Mouse (Mus musculus): Measurements from ENCODE around the gene Pdx1. TPM values are rescaled to one million over a fixed set of nuclear protein-coding genes. Genes with fewer than 3 reads are reported as not detected.

Gene Pdx1
- polyA plus RNA-seq, 1 experiment from 2014 or later: not detected

GRCm38 (mm10) chr5:147292506-147293120, 22.9 kb downstream of the Pdx1 start:
- Histone ChIP-seq H3K9me3 (replicated peaks) (no peaks in the 10 kb centered on the region), H3K4me1 (no peaks in the 10 kb centered on the region), H3K27ac (replicated peaks) (no peak overlapping the region), H3K4me2 (no peak overlapping the region), H3K4me3 (replicated peaks) (no peak overlapping the region), H3K9ac (replicated peaks) (no peak overlapping the region), H3K27me3 (replicated peaks) (peaks cover 46% of the 10 kb centered on the region), H3K36me3 (no peaks in the 10 kb centered on the region)
- no peak for ATAC-seq (ENCODE audit: low FRiP score)
- whole genome bisulfite sequencing: 56% methylated on average over 13 of the region's 13 CpGs

- H3K4me3 ChIP-seq (replicated peaks): no peak overlapping the region
- no peak overlapping the region for H3K4me2 ChIP-seq
- H3K4me1 ChIP-seq: no peaks in the 10 kb centered on the region
- 21% methylated on average over 18 of the region's 18 CpGs for WGBS
- H3K27me3 ChIP-seq (replicated peaks): peaks cover 53% of the 10 kb centered on the region
- peak; percentile 61 for ATAC-seq (ENCODE audit: low FRiP score)
- H3K27ac ChIP-seq (replicated peaks): no peak overlapping the region
- H3K9ac ChIP-seq (replicated peaks): no peak overlapping the region
- no peaks in the 10 kb centered on the region for H3K9me3 ChIP-seq (replicated peaks)
- H3K36me3 ChIP-seq: no peaks in the 10 kb centered on the region
These were observed 23.6 kb downstream of the Pdx1 start for GRCm38 (mm10) chr5:147293127-147293910.

- Histone ChIP-seq H3K4me2 (no peak overlapping the region), H3K27me3 (replicated peaks) (peaks cover 61% of the 10 kb centered on the region), H3K9me3 (replicated peaks) (no peaks in the 10 kb centered on the region), H3K27ac (replicated peaks) (no peak overlapping the region), H3K4me3 (replicated peaks) (no peak overlapping the region), H3K4me1 (no peaks in the 10 kb centered on the region), H3K36me3 (no peaks in the 10 kb centered on the region), H3K9ac (replicated peaks) (no peak overlapping the region)
- ATAC-seq (ENCODE audit: low FRiP score): no peak
- WGBS: 28% methylated on average over 20 of the region's 20 CpGs
These were observed 24.4 kb downstream of the Pdx1 start for GRCm38 (mm10) chr5:147294121-147294520.

- Histone ChIP-seq H3K9me3 (replicated peaks) (no peaks in the 10 kb centered on the region), H3K27ac (replicated peaks) (no peak overlapping the region), H3K4me2 (no peak overlapping the region), H3K27me3 (replicated peaks) (peaks cover 86% of the 10 kb centered on the region), H3K36me3 (no peaks in the 10 kb centered on the region), H3K4me3 (replicated peaks) (no peak overlapping the region), H3K4me1 (peaks cover 7% of the 10 kb centered on the region), H3K9ac (replicated peaks) (no peak overlapping the region)
- no peak for ATAC-seq (ENCODE audit: low FRiP score)
- WGBS: 74% methylated on average over 5 of the region's 5 CpGs
These were observed 27.5 kb downstream of the Pdx1 start for GRCm38 (mm10) chr5:147297249-147297648.

GRCm38 (mm10) chr5:147299255-147300000, 29.7 kb downstream of the Pdx1 start:
- no peak overlapping the region for H3K9ac ChIP-seq (replicated peaks)
- 1% methylated on average over 41 of the region's 41 CpGs for WGBS

GRCm38 (mm10) chr5:147300001-147300363, 30.2 kb downstream of the Pdx1 start:
- H3K4me2 ChIP-seq: peak overlapping the region; percentile 44
- peaks cover 89% of the 10 kb centered on the region for H3K27me3 ChIP-seq (replicated peaks)
- H3K36me3 ChIP-seq: no peaks in the 10 kb centered on the region
- no peak overlapping the region for H3K4me3 ChIP-seq (replicated peaks)
- H3K9me3 ChIP-seq (replicated peaks): no peaks in the 10 kb centered on the region
- 4% methylated on average over 4 of the region's 4 CpGs for WGBS
- no peak overlapping the region for H3K9ac ChIP-seq (replicated peaks)
- no peak overlapping the region for H3K27ac ChIP-seq (replicated peaks)
- H3K4me1 ChIP-seq: peaks cover 15% of the 10 kb centered on the region
- no peak for ATAC-seq (ENCODE audit: low FRiP score)

More at GRCm38 (mm10) chr5:147299255-147300000, 29.7 kb downstream of the Pdx1 start:
- no peaks in the 10 kb centered on the region for H3K9me3 ChIP-seq (replicated peaks)
- peaks cover 9% of the 10 kb centered on the region for H3K4me1 ChIP-seq
- peak overlapping the region; percentile 44 for H3K4me2 ChIP-seq
- H3K36me3 ChIP-seq: no peaks in the 10 kb centered on the region
- no peak overlapping the region for H3K4me3 ChIP-seq (replicated peaks)
- H3K27me3 ChIP-seq (replicated peaks): peaks cover 89% of the 10 kb centered on the region
- no peak overlapping the region for H3K27ac ChIP-seq (replicated peaks)
- no peak for ATAC-seq (ENCODE audit: low FRiP score)

GRCm38 (mm10) chr5:147300917-147301780, 31.4 kb downstream of the Pdx1 start:
- no peak for ATAC-seq (ENCODE audit: low FRiP score)
- H3K27me3 ChIP-seq (replicated peaks): peaks cover 91% of the 10 kb centered on the region
- no peak overlapping the region for H3K9ac ChIP-seq (replicated peaks)
- H3K4me3 ChIP-seq (replicated peaks): no peak overlapping the region
- no peaks in the 10 kb centered on the region for H3K9me3 ChIP-seq (replicated peaks)
- no peak overlapping the region for H3K27ac ChIP-seq (replicated peaks)
- H3K4me2 ChIP-seq: no peak overlapping the region
- peaks cover 19% of the 10 kb centered on the region for H3K4me1 ChIP-seq
- WGBS: 4% methylated on average over 21 of the region's 21 CpGs
- no peaks in the 10 kb centered on the region for H3K36me3 ChIP-seq

GRCm38 (mm10) chr5:147301781-147302070, 32.0 kb downstream of the Pdx1 start:
- no peak overlapping the region for H3K9ac ChIP-seq (replicated peaks)
- 4% methylated on average over 10 of the region's 10 CpGs for WGBS
- no peak for ATAC-seq (ENCODE audit: low FRiP score)

GRCm38 (mm10) chr5:147302141-147302540, 32.4 kb downstream of the Pdx1 start:
- ATAC-seq (ENCODE audit: low FRiP score): no peak
- no peak overlapping the region for H3K4me2 ChIP-seq
- WGBS: 11% methylated on average over 8 of the region's 8 CpGs

More at GRCm38 (mm10) chr5:147301781-147302070, 32.0 kb downstream of the Pdx1 start:
- peaks cover 95% of the 10 kb centered on the region for H3K27me3 ChIP-seq (replicated peaks)
- no peaks in the 10 kb centered on the region for H3K36me3 ChIP-seq
- H3K4me3 ChIP-seq (replicated peaks): no peak overlapping the region
- H3K9me3 ChIP-seq (replicated peaks): no peaks in the 10 kb centered on the region
- H3K27ac ChIP-seq (replicated peaks): no peak overlapping the region
- H3K4me1 ChIP-seq: peaks cover 25% of the 10 kb centered on the region
- no peak overlapping the region for H3K4me2 ChIP-seq

GRCm38 (mm10) chr5:147302746-147303400, 33.1 kb downstream of the Pdx1 start:
- no peaks in the 10 kb centered on the region for H3K9me3 ChIP-seq (replicated peaks)
- H3K4me2 ChIP-seq: no peak overlapping the region
- no peak for ATAC-seq (ENCODE audit: low FRiP score)
- H3K4me3 ChIP-seq (replicated peaks): no peak overlapping the region
- no peak overlapping the region for H3K27ac ChIP-seq (replicated peaks)
- no peak overlapping the region for H3K9ac ChIP-seq (replicated peaks)
- WGBS: 6% methylated on average over 13 of the region's 13 CpGs
- no peaks in the 10 kb centered on the region for H3K36me3 ChIP-seq
- H3K27me3 ChIP-seq (replicated peaks): peaks cover 98% of the 10 kb centered on the region
- peaks cover 29% of the 10 kb centered on the region for H3K4me1 ChIP-seq

More at GRCm38 (mm10) chr5:147302141-147302540, 32.4 kb downstream of the Pdx1 start:
- Histone ChIP-seq H3K9ac (replicated peaks) (no peak overlapping the region), H3K9me3 (replicated peaks) (no peaks in the 10 kb centered on the region), H3K4me3 (replicated peaks) (no peak overlapping the region), H3K27ac (replicated peaks) (no peak overlapping the region), H3K4me1 (peaks cover 29% of the 10 kb centered on the region), H3K27me3 (replicated peaks) (peaks cover 98% of the 10 kb centered on the region), H3K36me3 (no peaks in the 10 kb centered on the region)

All from neural tube, embryonic 15.5 days (tissue).